Mouse (Mus musculus) ES-Bruce4 (cell line): ENCODE measurements around the gene Ywhag.

ENCODE experiments used
- CTCF ChIP-seq: IDR thresholded peaks from one replicate; pipeline ENCODE4 v1.8.1; 2011; ENCODE audit warnings: low read depth, low read length
- EP300 ChIP-seq: IDR thresholded peaks from 2 replicates; pipeline ENCODE4 v1.6.1; 2011; ENCODE audit warnings: low read depth, low read length; ENCODE audit not compliant: insufficient read depth
- POLR2A ChIP-seq: IDR thresholded peaks from one replicate; pipeline ENCODE4 v1.8.1; 2011; ENCODE audit warnings: low read length; ENCODE audit not compliant: insufficient read depth

GRCm38 (mm10) chr5:135908185-135908584, 26.2 kb downstream of the Ywhag start:
- TF ChIP-seq CTCF: no peak
- TF ChIP-seq POLR2A: no peak
- TF ChIP-seq EP300: no peak
